Mouse (Mus musculus): ENCODE data around the gene Neo1. TPM values are rescaled to one million over a fixed set of nuclear protein-coding genes. Genes with fewer than 3 reads are reported as not detected.

Gene Neo1
- polyA plus RNA-seq, 1 experiment = 17.5 TPM

DNA sequence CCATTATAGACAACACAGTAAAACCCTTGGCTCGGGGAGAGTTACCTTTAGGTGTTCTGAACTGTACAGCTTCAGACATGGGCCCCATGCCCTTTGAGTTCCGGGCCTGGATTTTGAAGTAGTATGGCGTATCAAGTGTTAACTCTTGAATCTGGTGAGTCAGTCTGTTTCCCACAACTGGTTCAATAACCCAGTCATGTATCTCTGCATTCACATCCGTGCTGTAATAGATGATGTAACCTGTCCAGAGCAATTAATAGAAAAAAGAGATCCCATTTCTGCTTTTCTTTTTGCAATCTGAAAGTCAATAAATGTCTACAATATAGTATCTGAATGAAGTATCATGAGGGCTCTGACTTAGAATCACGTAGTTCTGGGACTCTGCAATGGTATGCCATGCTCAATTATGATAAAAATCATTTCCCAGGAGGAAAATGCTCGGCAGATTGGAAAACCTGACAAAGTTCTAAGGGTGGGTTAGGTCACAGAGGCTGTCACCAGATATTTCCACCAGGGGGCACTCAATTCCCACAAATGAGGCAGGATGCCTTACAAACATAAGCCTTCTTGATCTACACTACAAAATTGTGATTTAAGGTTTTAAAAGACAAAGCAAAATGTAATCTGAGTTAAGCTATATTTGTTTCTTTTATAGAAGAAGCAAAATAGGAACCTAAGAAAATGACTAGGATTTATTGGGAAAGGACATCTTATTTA, 133.2 kb downstream of the Neo1 start:
- Histone ChIP-seq H3K27ac (ENCODE audit: control insufficient read depth, insufficient read depth, low read depth, low read length) (no peak overlapping the region), H3K4me1 (ENCODE audit: control insufficient read depth, insufficient read depth, low read length) (no peaks in the 10 kb centered on the region), H3K4me3 (ENCODE audit: control insufficient read depth, low read depth, low read length) (no peak overlapping the region), H3K27me3 (ENCODE audit: control insufficient read depth, insufficient read depth, low read length) (no peaks in the 10 kb centered on the region), H3K36me3 (ENCODE audit: control insufficient read depth, insufficient read depth, low read length) (no peaks in the 10 kb centered on the region)
- no peak for TF ChIP-seq POLR2A (IDR thresholded peaks at IDR 0.05; ENCODE audit: control insufficient read depth, low read depth, low read length)
- TF ChIP-seq CTCF (IDR thresholded peaks at IDR 0.05; ENCODE audit: control insufficient read depth, insufficient read depth, insufficient replicate concordance, low read depth, low read length) = no peak

DNA sequence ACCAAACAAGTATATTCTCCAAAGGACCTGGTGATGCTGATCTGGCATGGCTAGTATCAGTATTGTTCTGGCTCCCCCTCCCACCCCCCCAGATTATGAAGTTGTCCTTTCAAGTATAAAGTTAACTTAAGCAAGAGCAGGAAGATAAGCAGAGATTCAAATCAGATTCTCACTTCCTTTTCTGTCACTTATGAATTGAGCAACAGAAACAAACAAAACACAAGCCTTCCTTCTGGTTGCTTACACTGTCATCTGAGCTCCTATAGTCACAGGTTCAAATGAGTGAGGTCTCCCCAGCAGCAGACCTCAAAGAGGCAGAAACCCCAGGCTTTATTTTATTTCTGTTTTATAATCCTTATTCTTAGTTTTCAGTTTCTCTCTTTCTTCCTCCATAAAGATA, 136.6 kb downstream of the Neo1 start:
- TF ChIP-seq CTCF (IDR thresholded peaks at IDR 0.05; ENCODE audit: control insufficient read depth, insufficient read depth, insufficient replicate concordance, low read depth, low read length) = no peak
- H3K36me3 ChIP-seq (ENCODE audit: control insufficient read depth, insufficient read depth, low read length) = no peaks in the 10 kb centered on the region
- H3K27me3 ChIP-seq (ENCODE audit: control insufficient read depth, insufficient read depth, low read length) = no peaks in the 10 kb centered on the region
- H3K4me3 ChIP-seq (ENCODE audit: control insufficient read depth, low read depth, low read length) = no peak overlapping the region
- H3K4me1 ChIP-seq (ENCODE audit: control insufficient read depth, insufficient read depth, low read length) = no peaks in the 10 kb centered on the region
- no peak overlapping the region for H3K27ac ChIP-seq (ENCODE audit: control insufficient read depth, insufficient read depth, low read depth, low read length)

DNA sequence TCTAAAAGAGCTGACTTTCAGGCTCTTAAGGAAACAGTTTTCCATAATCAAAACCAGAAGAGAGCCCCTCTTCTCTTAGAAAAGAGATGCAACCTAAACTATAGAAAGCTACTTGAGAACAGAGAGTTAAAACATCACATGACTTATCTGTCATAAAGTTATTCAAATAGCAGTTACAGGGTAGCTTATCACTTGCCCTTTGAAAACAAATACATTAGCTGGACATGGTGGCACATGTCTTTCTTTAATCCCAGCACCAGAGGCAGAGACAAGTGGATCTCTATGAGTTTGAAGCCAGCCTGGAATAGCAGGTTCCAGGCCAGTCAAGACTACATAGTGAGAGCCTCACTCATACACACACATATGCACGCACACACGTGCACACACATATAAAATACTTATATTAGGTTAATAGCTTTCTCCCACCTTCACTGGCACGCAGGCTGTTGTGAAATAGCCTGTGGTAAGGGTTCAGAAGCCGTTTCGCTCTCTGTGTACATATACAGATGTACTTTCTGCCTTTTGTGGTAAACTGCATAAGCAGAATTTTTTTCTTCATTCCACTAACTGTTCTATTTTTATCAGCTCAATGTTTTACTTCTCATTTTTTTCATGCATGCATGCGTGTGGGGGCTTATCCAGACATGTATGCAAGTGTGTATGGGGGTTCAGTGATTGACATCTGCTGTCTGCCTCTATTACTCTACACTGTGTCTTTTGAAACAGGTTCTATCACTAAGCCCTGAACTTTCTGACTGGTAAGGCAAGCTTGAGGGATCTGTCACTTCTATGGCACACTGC, 144.2 kb downstream of the Neo1 start:
- TF ChIP-seq CTCF (IDR thresholded peaks at IDR 0.05; ENCODE audit: control insufficient read depth, insufficient read depth, insufficient replicate concordance, low read depth, low read length) (no peak), POLR2A (IDR thresholded peaks at IDR 0.05; ENCODE audit: control insufficient read depth, low read depth, low read length) (no peak)
- no peaks in the 10 kb centered on the region for H3K36me3 ChIP-seq (ENCODE audit: control insufficient read depth, insufficient read depth, low read length)
- H3K27me3 ChIP-seq (ENCODE audit: control insufficient read depth, insufficient read depth, low read length) = no peaks in the 10 kb centered on the region
- no peaks in the 10 kb centered on the region for H3K4me1 ChIP-seq (ENCODE audit: control insufficient read depth, insufficient read depth, low read length)
- H3K4me3 ChIP-seq (ENCODE audit: control insufficient read depth, low read depth, low read length) = no peak overlapping the region
- no peak overlapping the region for H3K27ac ChIP-seq (ENCODE audit: control insufficient read depth, insufficient read depth, low read depth, low read length)

DNA sequence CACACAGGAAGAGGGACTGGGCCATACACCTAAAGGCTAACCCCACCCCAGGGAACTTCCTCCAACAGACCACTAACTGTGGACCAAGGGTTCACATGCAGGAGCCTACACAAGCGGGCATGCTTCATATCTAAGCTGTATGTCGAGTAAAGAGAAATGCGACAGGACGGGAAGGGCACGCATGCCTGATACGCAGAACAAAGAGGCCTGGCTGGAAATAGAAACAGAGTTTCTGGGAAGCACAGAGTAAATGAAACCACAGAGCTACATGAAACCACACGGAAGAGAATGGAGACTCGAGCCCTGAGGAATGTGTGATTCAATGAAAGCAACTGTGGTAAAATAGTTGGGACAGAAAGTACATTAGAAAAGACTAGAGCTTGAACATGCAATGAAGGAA, 145.3 kb downstream of the Neo1 start:
- H3K27me3 ChIP-seq (ENCODE audit: control insufficient read depth, insufficient read depth, low read length) = no peaks in the 10 kb centered on the region
- no peaks in the 10 kb centered on the region for H3K36me3 ChIP-seq (ENCODE audit: control insufficient read depth, insufficient read depth, low read length)
- TF ChIP-seq POLR2A (IDR thresholded peaks at IDR 0.05; ENCODE audit: control insufficient read depth, low read depth, low read length) = no peak
- H3K4me1 ChIP-seq (ENCODE audit: control insufficient read depth, insufficient read depth, low read length) = no peaks in the 10 kb centered on the region
- H3K27ac ChIP-seq (ENCODE audit: control insufficient read depth, insufficient read depth, low read depth, low read length) = no peak overlapping the region
- no peak overlapping the region for H3K4me3 ChIP-seq (ENCODE audit: control insufficient read depth, low read depth, low read length)

DNA sequence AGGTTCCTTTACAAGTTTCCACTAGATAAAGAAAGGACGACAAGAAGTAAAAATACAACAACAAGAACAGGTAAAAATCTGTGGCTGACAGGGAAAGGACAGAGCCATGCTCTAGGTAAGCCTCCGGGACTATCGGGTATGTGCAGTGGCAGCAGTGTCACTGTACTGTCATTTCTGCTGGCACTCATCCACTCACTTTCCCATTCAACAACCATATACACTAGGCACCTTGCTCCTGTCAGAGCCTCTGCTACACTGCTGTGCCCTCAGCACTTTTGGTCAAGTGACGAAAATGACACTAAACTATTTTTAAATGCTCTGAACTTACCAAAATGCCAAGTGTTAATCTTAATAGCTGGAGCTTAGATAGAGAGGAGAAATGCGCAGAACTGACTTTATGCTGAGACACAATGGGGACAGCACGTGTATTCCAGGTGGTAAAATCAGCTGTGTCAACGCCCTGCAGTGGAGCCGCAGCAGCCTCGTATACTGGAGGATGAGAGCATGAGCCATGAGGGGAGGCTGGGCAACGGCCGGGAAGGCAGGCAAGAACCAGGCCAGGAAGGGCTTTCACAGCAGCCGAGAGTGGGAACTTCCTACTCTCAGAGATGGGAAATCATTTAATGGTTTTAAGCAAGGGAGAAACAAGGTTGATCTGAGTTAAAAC, 146.3 kb downstream of the Neo1 start:
- Histone ChIP-seq H3K27ac (ENCODE audit: control insufficient read depth, insufficient read depth, low read depth, low read length) (no peak overlapping the region), H3K4me3 (ENCODE audit: control insufficient read depth, low read depth, low read length) (no peak overlapping the region), H3K4me1 (ENCODE audit: control insufficient read depth, insufficient read depth, low read length) (no peaks in the 10 kb centered on the region), H3K27me3 (ENCODE audit: control insufficient read depth, insufficient read depth, low read length) (no peaks in the 10 kb centered on the region), H3K36me3 (ENCODE audit: control insufficient read depth, insufficient read depth, low read length) (no peaks in the 10 kb centered on the region)
- TF ChIP-seq POLR2A (IDR thresholded peaks at IDR 0.05; ENCODE audit: control insufficient read depth, low read depth, low read length) (no peak), CTCF (IDR thresholded peaks at IDR 0.05; ENCODE audit: control insufficient read depth, insufficient read depth, insufficient replicate concordance, low read depth, low read length) (no peak)

DNA sequence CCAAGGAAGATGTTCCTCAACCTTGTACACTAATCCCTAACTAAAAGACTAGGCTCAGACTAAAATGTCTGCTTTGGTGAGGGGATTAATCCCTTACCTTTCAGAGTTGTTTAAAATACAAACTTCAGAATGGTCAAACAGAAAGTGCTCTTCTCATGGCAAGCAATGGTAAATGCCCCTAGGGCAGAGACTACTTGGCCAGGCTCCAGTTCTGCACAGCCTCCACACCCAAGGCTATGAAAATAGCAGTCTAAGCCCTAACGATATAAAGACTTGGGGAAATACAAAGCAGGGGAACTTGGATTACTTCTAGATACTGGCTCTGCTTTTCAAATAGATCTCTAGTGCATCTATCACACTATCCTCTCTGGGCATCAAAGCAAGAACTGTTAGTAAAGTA, 153.6 kb downstream of the Neo1 start:
- no peak overlapping the region for H3K4me3 ChIP-seq (ENCODE audit: control insufficient read depth, low read depth, low read length)
- no peaks in the 10 kb centered on the region for H3K27me3 ChIP-seq (ENCODE audit: control insufficient read depth, insufficient read depth, low read length)
- H3K36me3 ChIP-seq (ENCODE audit: control insufficient read depth, insufficient read depth, low read length) = no peaks in the 10 kb centered on the region
- TF ChIP-seq POLR2A (IDR thresholded peaks at IDR 0.05; ENCODE audit: control insufficient read depth, low read depth, low read length) (no peak), CTCF (IDR thresholded peaks at IDR 0.05; ENCODE audit: control insufficient read depth, insufficient read depth, insufficient replicate concordance, low read depth, low read length) (no peak)
- no peak overlapping the region for H3K27ac ChIP-seq (ENCODE audit: control insufficient read depth, insufficient read depth, low read depth, low read length)
- no peaks in the 10 kb centered on the region for H3K4me1 ChIP-seq (ENCODE audit: control insufficient read depth, insufficient read depth, low read length)

DNA sequence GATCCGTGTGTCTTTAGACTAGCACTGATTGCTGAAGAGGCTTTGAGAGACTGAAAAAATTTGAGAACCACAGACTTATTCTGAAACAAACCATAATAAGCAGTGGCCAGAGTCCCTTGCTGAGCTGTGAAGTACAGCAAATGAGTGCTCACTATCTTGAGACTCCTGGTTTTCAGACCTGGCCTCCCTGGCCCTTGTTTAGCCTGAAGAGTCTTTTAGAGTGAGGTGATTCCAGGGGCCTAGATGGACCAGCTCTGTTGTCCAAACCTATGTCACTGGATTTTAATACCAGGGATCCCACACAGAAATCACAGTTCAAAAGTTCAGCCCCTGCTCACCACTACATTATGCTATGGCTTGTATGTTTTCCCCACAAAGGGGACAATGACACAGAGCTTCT, 156.4 kb downstream of the Neo1 start:
- no peak overlapping the region for H3K27ac ChIP-seq (ENCODE audit: control insufficient read depth, insufficient read depth, low read depth, low read length)
- no peaks in the 10 kb centered on the region for H3K4me1 ChIP-seq (ENCODE audit: control insufficient read depth, insufficient read depth, low read length)
- H3K27me3 ChIP-seq (ENCODE audit: control insufficient read depth, insufficient read depth, low read length) = no peaks in the 10 kb centered on the region
- TF ChIP-seq POLR2A (IDR thresholded peaks at IDR 0.05; ENCODE audit: control insufficient read depth, low read depth, low read length) (no peak), CTCF (IDR thresholded peaks at IDR 0.05; ENCODE audit: control insufficient read depth, insufficient read depth, insufficient replicate concordance, low read depth, low read length) (no peak)
- H3K4me3 ChIP-seq (ENCODE audit: control insufficient read depth, low read depth, low read length) = no peak overlapping the region
- H3K36me3 ChIP-seq (ENCODE audit: control insufficient read depth, insufficient read depth, low read length) = no peaks in the 10 kb centered on the region
